Mouse (Mus musculus): ENCODE results near the gene 6430571L13Rik. TPM values are rescaled to one million over a fixed set of nuclear protein-coding genes. Genes with fewer than 3 reads are reported as not detected.

6430571L13Rik gene
- polyA plus RNA-seq, 2 experiments: 0.07 TPM; not detected in 1

DNA sequence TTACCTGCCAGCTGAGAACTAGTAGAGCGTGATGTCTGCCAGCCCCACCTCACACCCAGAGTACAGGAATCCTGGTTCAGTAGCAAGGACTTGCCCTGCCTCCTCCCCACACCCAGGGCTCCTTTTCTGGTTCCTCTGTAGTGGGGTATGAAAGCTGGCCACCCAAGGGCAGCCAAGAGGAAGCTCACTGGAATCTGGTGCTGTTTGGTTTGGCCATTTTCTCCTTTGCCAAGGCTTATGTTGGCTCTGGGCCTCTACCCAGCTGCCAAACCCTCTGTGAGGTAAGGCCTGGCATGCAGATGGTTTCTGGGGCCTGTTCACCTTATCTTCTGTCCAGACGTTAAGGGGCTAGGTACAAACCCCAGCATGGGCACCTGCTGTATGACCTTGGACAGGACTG lies 24.6 kb upstream of the 6430571L13Rik start:
- H3K4me2 ChIP-seq (ENCODE audit: low read depth): no peak overlapping the region
- no peaks in the 10 kb centered on the region for H3K9me3 ChIP-seq (ENCODE audit: control insufficient read depth, low read length)
- no peak overlapping the region for H3K9ac ChIP-seq (replicated peaks)
- WGBS (ENCODE audit: insufficient replicate concordance): 51% methylated on average over 2 of the region's 2 CpGs
- H3K36me3 ChIP-seq (replicated peaks; ENCODE audit: control insufficient read depth, insufficient read depth, low read depth): no peaks in the 10 kb centered on the region
- TF ChIP-seq CTCF (IDR thresholded peaks at IDR 0.05; ENCODE audit: low read depth): no peak
- H3K27ac ChIP-seq: no peak overlapping the region
- ATAC-seq (ENCODE audit: insufficient read depth): no peak
- no peak overlapping the region for H3K4me3 ChIP-seq (ENCODE audit: insufficient read depth in 1 of 2, low read depth in 2 of 2, low read length in 2 of 2)
- peaks cover 12 to 21% of the 10 kb centered on the region in 2 experiments for H3K4me1 ChIP-seq (replicated peaks; ENCODE audit: control insufficient read depth in 2 of 2, insufficient read depth in 2 of 2, low read length in 1 of 2)
- no peak for DNase-seq (ENCODE audit: low read depth in 3 of 3, low spot score in 3 of 3)
- H3K27me3 ChIP-seq (ENCODE audit: control insufficient read depth, insufficient read depth, low read length): no peaks in the 10 kb centered on the region

DNA sequence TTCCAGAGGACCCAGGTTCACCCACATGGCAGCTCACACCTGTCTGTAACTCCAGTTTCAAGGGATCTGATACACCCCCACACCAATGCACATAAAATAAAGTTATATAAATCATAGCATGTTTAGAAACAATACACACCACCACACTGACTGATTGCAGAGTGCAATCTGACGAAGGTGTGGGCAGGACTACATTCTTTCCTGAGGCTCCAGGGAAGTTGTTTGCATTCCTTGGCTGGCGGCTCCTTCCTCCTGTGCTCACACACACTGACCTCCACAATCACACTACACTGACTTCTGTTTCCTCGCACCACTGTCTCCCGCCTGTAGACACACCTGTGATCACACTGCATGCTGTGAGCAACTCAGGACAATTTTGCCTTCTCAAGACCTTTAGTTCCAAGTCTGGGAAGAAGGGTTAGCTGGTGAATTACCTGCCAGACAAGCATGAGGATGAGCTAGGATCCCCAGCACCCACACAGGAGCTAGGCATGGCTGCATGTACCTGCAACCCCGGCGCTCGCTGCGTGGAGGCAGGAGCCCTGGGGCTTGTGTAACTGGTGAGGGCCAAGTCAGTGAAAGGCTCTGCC lies 17.8 kb upstream of the 6430571L13Rik start:
- no peaks in the 10 kb centered on the region for H3K9me3 ChIP-seq (ENCODE audit: control insufficient read depth, low read length)
- no peak overlapping the region for H3K4me2 ChIP-seq (ENCODE audit: low read depth)
- DNase-seq (ENCODE audit: low read depth in 3 of 3, low spot score in 3 of 3) (no peak), ATAC-seq (ENCODE audit: insufficient read depth) (no peak)
- H3K4me3 ChIP-seq (ENCODE audit: insufficient read depth in 1 of 2, low read depth in 2 of 2, low read length in 2 of 2): no peak overlapping the region
- no peak overlapping the region for H3K27ac ChIP-seq
- WGBS (ENCODE audit: insufficient replicate concordance): 76% methylated on average over 8 of the region's 8 CpGs
- no peaks in the 10 kb centered on the region for H3K27me3 ChIP-seq (ENCODE audit: control insufficient read depth, insufficient read depth, low read length)
- H3K9ac ChIP-seq (replicated peaks): no peak overlapping the region
- TF ChIP-seq CTCF (IDR thresholded peaks at IDR 0.05; ENCODE audit: low read depth) (no peak; the same call in 1 of the 2 replicates), EP300 (IDR thresholded peaks at IDR 0.05; ENCODE audit: low read depth) (no peak)
- H3K36me3 ChIP-seq (replicated peaks; ENCODE audit: control insufficient read depth, insufficient read depth, low read depth): no peaks in the 10 kb centered on the region
- H3K4me1 ChIP-seq (replicated peaks; ENCODE audit: control insufficient read depth in 2 of 2, insufficient read depth in 2 of 2, low read length in 1 of 2): no peaks in the 10 kb centered on the region; a peak in 1 of 4 replicates

DNA sequence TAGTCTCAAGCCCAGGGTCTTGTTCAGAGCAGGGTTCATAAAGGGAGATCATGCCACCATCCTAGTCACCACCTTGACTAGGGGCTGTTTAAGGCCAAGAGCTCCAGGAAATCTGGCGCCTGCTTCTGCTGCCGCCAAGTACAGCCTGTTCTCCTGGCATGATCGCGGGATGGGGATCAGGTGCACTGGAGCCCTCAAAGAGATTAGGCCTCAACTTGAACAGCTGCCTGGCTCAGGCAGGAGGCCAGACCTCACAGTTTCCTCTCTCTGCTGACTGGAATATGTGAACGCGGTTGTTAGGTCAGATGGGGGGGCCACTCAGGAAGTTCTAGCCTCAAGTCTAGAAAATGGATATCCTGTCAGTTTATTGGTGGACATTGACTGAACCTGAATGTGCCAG lies 16.8 kb upstream of the 6430571L13Rik start:
- H3K27ac ChIP-seq: no peak overlapping the region
- no peak for DNase-seq (ENCODE audit: low read depth in 3 of 3, low spot score in 3 of 3)

DNA sequence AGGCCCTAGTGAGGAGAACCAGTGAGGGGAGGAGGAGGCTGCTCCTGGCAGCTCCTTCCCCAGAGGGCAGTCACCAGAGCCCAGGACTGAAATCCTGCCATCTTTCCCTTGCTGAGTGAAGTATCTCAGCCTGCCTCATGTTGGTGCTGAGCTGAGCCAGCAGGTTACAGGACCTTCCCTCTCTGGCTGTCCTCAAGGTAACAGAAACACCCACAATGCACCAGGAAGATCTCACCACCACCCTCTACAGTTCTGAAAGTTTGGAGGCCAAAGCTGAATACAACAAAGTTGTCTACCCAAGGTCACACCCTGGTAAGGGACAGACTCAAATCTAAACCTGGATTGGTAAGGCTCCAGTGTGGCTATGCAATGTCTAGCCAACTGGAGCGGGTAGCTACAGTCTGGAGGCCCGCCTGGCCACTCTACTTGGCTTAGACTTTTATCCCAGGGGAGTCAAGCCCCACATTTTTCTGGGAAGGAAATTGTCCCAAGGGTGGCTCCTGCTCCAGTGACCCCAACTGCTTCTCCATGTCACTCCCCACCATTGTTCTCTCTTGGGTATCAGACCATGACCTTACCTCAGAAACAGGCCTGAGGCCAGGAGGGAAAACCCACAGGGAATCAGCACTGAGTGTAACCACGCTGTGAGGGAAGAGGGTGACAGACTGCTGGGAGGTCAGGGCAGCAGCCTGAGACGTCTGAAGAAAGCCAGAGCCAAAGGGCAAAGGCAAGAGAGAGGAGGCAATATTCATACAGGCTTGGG lies 15.4 kb upstream of the 6430571L13Rik start:
- DNase-seq (ENCODE audit: low read depth in 3 of 3, low spot score in 3 of 3) (no peak), ATAC-seq (ENCODE audit: insufficient read depth) (no peak)
- Histone ChIP-seq H3K9me3 (ENCODE audit: control insufficient read depth, low read length) (no peaks in the 10 kb centered on the region), H3K27ac (no peak overlapping the region), H3K4me2 (ENCODE audit: low read depth) (no peak overlapping the region), H3K36me3 (replicated peaks; ENCODE audit: control insufficient read depth, insufficient read depth, low read depth) (no peaks in the 10 kb centered on the region), H3K4me1 (replicated peaks; ENCODE audit: control insufficient read depth in 2 of 2, insufficient read depth in 2 of 2, low read length in 1 of 2) (no peaks in the 10 kb centered on the region; a peak in 1 of 4 replicates), H3K4me3 (ENCODE audit: insufficient read depth in 1 of 2, low read depth in 2 of 2, low read length in 2 of 2) (no peak overlapping the region), H3K9ac (replicated peaks) (no peak overlapping the region), H3K27me3 (ENCODE audit: control insufficient read depth, insufficient read depth, low read length) (no peaks in the 10 kb centered on the region)
- TF ChIP-seq EP300 (IDR thresholded peaks at IDR 0.05; ENCODE audit: low read depth): no peak
- no peak for TF ChIP-seq CTCF (IDR thresholded peaks at IDR 0.05; ENCODE audit: low read depth)
- WGBS (ENCODE audit: insufficient replicate concordance): 54% methylated on average over 4 of the region's 4 CpGs

More for the DNA sequence above, 16.8 kb upstream of the 6430571L13Rik start:
- no peaks in the 10 kb centered on the region for H3K36me3 ChIP-seq (replicated peaks; ENCODE audit: control insufficient read depth, insufficient read depth, low read depth)
- H3K4me3 ChIP-seq (ENCODE audit: insufficient read depth in 1 of 2, low read depth in 2 of 2, low read length in 2 of 2): no peak overlapping the region
- no peak for TF ChIP-seq CTCF (IDR thresholded peaks at IDR 0.05; ENCODE audit: low read depth)
- no peak for TF ChIP-seq EP300 (IDR thresholded peaks at IDR 0.05; ENCODE audit: low read depth)
- H3K9me3 ChIP-seq (ENCODE audit: control insufficient read depth, low read length): no peaks in the 10 kb centered on the region
- no peak for ATAC-seq (ENCODE audit: insufficient read depth)
- no peaks in the 10 kb centered on the region; a peak in 1 of 4 replicates for H3K4me1 ChIP-seq (replicated peaks; ENCODE audit: control insufficient read depth in 2 of 2, insufficient read depth in 2 of 2, low read length in 1 of 2)
- H3K27me3 ChIP-seq (ENCODE audit: control insufficient read depth, insufficient read depth, low read length): no peaks in the 10 kb centered on the region
- no peak overlapping the region for H3K9ac ChIP-seq (replicated peaks)
- 25% methylated on average over 6 of the region's 6 CpGs for WGBS (ENCODE audit: insufficient replicate concordance)
- no peak overlapping the region for H3K4me2 ChIP-seq (ENCODE audit: low read depth)

DNA sequence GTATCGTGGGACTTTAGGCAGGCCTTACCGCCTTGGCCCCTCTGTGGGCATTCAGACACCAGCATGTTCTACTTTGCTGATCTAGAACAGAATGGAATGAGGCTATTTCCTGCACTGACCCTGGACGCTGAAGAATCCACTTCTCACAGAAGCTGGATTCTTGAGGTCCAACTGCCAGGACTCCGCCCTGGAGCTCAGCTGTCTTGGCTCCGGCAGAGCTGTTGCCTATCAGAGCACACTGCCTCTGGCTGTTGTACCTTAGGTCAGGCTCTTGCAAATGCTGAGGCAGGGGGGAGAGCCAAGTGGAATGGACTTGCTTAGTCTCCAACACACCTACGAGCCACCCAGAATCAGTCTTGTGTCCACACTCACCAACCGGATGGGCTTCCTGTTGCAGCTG lies 14.5 kb upstream of the 6430571L13Rik start:
- H3K4me1 ChIP-seq (replicated peaks; ENCODE audit: control insufficient read depth in 2 of 2, insufficient read depth in 2 of 2, low read length in 1 of 2): no peaks in the 10 kb centered on the region; a peak in 1 of 4 replicates
- no peak for ATAC-seq (ENCODE audit: insufficient read depth)
- no peaks in the 10 kb centered on the region for H3K36me3 ChIP-seq (replicated peaks; ENCODE audit: control insufficient read depth, insufficient read depth, low read depth)
- TF ChIP-seq EP300 (IDR thresholded peaks at IDR 0.05; ENCODE audit: low read depth): no peak
- no peak for TF ChIP-seq CTCF (IDR thresholded peaks at IDR 0.05; ENCODE audit: low read depth)
- no peaks in the 10 kb centered on the region for H3K9me3 ChIP-seq (ENCODE audit: control insufficient read depth, low read length)
- H3K4me2 ChIP-seq (ENCODE audit: low read depth): no peak overlapping the region
- no peak overlapping the region for H3K9ac ChIP-seq (replicated peaks)
- H3K4me3 ChIP-seq (ENCODE audit: insufficient read depth in 1 of 2, low read depth in 2 of 2, low read length in 2 of 2): no peak overlapping the region
- no peaks in the 10 kb centered on the region for H3K27me3 ChIP-seq (ENCODE audit: control insufficient read depth, insufficient read depth, low read length)
- no peak for DNase-seq (ENCODE audit: low read depth in 3 of 3, low spot score in 3 of 3)
- no peak overlapping the region for H3K27ac ChIP-seq
- whole genome bisulfite sequencing (ENCODE audit: insufficient replicate concordance): 55% methylated on average over 7 of the region's 7 CpGs

Data from liver, embryonic 14.5 days (tissue).